Mouse (Mus musculus) cerebellum, postnatal 10 days (tissue): ENCODE results near the gene Pitpnm2.

ENCODE experiments used
- DNase-seq, 2 experiments: peaks; one replicate each; pipeline ENCODE4 v3.0.0; 2021; ENCODE audit warnings: mixed read lengths in 2 of 2

Gene Pitpnm2

GRCm38 (mm10) chr5:124119204-124119603 lies 130.4 kb downstream of the Pitpnm2 start:
- DNase-seq, result no peak

DNA sequence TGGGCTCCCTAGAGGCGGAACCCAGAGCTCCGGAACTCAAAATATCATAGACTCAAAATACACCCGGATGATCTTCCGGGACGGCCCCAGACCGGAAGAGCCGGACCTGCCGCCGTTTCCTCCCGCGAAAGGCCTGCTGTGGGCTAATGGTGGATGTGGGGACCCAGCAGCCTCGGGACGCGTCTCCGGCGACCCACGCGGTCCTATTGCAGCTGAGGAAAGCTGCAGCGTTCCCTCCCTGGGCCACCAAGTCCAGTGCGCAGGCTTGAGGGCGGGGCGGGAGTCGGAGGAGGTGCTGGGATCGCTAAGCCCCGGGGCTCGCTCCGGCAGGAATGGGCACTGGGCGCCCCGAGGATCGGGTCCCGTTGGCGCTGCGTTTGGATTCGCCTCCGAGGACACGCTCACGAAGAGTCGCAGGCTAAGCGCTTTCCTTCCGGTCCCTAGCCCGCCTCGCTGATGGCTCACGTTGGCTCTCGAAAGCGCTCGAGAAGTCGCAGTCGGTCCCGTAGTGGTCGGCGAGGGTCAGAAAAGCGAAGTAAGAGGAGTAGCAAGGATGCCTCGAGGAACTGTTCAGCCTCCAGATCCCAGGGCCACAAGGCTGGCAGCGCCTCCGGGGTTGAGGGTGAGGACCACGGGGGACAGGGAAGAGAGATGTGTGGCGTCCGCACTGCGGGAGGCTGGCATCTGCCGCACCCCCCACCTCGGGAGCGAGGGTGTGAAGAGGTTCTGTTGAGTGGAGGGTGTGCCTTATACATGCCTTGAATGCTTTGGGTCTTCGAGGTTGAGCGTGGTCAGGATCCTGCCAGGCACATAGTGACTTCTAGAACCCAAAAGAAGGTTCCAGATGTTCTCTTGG lies 133.3 kb downstream of the Pitpnm2 start, which contains the start of gene Arl6ip4:
Gene Arl6ip4 (plus strand): TSS at position 100 of the 856 bp plus-strand sequence.
- peak; percentile 85 to 91 for DNase-seq

GRCm38 (mm10) chr5:124115531-124115930 lies 134.0 kb downstream of the Pitpnm2 start:
- no peak for DNase-seq

DNA sequence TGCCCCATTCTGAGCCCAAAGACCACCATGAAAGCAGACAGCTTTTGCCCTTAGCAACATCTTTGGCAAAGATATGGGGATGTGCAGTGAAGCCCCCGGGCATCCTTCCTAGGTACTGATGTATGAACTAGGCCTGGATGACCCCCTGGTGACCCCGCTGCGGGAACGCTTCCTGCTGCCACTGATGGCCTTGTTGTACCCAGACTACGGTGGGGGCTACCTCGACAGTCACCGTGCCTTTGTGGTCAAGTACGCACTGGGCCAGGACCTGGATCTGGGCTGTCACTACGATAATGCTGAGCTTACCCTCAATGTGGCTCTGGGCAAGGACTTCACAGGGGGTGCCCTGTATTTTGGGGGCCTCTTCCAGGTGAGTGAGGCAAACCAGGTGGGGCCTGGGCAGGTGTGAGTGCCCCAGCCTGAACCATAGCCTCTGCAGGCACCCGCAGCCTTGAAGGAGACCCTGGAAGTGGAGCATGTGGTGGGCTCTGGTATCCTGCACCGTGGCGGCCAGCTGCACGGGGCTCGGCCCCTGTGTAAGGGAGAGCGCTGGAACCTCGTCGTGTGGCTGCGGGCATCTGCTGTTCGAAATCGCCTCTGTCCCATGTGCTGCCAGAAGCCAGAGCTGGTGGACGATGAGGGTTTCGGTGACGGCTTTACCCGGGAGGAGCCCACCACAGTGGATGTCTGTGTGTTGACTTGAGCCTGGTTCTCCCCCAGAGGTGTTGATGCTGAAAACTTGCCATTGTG lies 135.1 kb downstream of the Pitpnm2 start:
- no peak for DNase-seq

GRCm38 (mm10) chr5:124113030-124113429 lies 136.5 kb downstream of the Pitpnm2 start:
- peak; percentile 77 to 79 for DNase-seq

GRCm38 (mm10) chr5:124112531-124112930 lies 137.0 kb downstream of the Pitpnm2 start:
- DNase-seq, result peak; percentile 68 to 74

DNA sequence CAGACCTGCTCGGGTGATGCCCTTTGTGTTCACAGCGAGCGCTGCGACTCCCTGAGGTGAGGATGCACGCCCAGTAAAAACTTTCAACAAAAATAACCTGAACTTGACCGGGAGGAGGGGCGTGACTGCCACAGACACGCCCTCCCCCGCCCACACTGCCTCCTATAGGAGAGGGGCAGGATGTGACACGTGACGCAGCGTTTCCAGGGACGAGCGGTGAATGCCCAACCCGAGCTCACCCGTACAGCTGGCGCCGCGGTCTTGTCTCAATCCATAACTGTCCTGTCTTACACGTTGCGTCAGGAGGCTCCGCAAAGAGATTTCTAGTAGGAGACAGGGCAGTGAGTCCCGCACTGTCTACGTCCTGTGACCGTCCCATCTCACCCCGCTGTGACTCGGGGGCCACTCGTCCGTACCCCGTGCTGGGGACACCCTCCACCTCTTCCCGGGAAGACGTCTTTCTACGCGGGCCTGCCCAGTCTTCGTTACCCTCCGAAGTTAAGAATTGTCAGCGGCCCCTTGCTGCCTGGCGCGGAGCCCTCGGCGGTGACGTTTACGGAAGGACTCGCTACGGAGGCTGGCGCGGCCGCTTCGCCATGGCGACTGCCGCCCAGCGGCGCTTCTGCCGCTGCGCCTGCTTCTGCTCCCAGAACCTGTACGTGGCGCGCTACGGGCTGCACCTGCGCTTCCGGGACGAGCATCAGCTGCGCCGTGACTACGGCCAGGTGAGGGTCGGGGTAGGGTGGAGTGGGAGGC lies 137.6 kb downstream of the Pitpnm2 start, which contains the start of gene Ogfod2:
Gene Ogfod2 (plus strand): TSS at position 556 of the 756 bp plus-strand sequence.
- DNase-seq, result peak; percentile 98 to 99

GRCm38 (mm10) chr5:124111077-124111741 lies 138.4 kb downstream of the Pitpnm2 start:
- peak; percentile 63 to 79 for DNase-seq

DNA sequence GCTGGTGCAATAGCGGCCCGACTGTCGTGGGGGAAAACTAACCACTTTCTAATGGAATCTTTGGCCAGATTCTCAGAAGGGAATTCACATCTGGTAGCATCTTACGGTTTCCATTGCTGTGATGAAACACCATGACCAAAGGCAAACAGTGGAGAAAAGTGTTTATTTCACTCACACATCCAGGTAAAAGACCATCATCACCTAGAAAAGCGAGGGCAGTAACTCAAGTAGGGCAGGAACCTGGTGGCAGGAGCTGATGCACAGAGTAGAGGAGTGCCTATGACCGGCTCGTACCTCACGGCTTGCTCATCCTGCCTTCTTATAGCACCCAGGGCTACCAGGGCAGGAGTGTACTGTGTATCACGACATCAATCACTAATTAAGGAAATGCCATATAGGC lies 146.0 kb downstream of the Pitpnm2 start:
- DNase-seq, result no peak

GRCm38 (mm10) chr5:124103020-124103419 lies 146.5 kb downstream of the Pitpnm2 start:
- no peak for DNase-seq

- no peak for DNase-seq
Measured at GRCm38 (mm10) chr5:124102326-124102725, 147.2 kb downstream of the Pitpnm2 start.

DNA sequence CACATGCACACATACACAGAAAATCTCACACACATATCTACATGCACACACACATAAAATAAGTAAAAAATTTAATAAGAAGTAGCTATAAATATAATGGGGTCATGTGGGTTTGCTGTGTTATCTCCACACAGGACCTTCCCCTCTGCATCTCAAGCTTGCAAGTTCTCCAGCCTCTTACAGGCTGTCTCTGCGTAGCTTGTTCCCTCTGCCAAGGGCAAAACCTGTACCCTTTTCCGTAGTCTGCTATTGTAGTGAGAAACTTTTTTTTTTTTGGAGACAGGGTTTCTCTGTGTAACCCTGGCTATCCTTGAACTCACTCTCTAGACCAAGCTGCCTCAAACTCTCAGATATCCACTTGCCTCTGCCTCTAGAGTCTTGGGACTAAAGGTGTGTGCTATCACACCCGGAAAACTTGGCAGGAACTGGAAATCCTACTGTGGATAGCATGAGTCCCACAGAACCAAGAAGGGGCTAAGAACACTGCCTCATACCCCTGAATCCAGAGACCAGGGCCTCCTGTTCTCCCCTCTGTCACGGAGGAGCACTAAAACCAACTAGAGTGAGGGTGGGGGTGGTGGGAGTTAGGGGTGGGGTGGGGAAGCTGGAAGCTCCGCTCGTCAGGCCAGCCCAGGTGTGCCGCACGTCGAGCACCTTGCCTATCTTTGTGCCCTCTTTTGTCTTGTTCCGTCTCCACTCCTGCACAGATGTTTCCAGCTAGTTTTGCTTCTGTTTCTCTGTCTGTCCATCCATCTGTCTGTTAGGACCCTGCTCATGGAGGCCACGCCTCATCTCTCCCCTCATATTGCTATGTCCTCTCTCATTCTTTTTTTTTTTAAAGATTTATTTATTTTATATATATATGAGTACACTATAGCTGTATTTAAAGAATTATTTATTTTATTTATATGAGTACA lies 149.2 kb downstream of the Pitpnm2 start:
- DNase-seq, result no peak

- no peak for DNase-seq
Measured at GRCm38 (mm10) chr5:124098923-124099322, 150.6 kb downstream of the Pitpnm2 start.

DNA sequence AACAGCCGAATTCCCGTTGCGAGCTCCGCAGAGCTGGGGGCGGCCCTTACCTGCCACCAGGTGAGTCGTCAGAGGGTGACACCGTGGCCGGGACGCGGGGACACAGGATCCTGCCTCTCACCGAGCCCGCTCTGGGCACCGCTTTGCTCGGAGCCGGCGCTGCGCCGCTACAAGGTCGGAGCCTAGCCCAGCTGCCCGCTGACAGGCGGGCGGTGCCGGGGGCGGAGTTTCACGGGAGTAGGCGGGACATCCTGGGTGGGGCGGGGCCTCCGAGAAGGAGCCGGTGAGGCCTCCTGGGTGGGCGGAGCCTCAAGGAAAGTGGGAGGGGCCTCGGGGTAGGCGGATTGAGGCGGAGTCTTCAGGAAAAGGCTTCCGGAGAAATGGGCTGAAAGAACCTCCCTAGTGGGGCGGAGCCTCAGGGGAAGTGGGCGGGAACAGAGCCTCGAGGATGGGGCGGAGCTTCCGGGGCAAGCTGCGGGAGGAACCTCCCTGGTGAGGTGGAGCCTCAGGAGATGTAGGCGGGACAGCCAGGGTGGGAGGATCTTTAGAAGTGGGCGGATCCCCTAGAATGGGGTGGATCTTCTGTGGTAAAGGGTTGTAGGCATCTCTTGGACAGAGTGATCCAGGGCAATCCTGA lies 153.8 kb downstream of the Pitpnm2 start, which contains the start of gene Abcb9:
Gene Abcb9 (minus strand): TSS at position 203 of the 637 bp plus-strand sequence.
- DNase-seq, result peak; percentile 94 to 95

DNA sequence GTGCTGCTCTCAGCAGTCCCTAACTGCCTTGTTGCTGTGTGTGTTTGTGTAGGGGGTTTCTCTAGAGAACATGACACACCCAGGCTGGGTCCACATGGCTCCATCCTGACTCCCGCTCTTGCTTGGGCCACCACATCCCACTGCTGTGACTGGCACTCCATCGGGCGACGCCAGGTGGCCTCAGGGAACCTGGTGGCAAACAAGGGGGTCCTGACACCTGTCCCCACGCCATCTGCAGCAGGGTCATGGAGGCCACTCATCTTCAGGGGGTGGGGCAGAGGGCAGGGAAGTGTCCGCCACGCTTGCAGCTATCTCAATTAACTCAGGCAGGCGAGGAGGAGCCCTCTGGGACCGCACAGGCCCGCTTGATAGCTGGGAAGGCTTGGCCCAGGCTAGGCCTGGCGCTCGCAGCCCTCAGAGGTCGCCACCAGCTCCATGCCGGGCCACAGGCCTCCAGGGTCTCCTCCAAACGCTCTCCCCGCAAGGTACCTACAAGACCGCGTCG lies 154.4 kb downstream of the Pitpnm2 start:
- peak in 1 of 2 experiments; percentile 24 for DNase-seq

GRCm38 (mm10) chr5:124093852-124094604 lies 155.5 kb downstream of the Pitpnm2 start:
- peak in 1 of 2 experiments; percentile 5 for DNase-seq

GRCm38 (mm10) chr5:124093120-124093794 lies 156.3 kb downstream of the Pitpnm2 start:
- peak; percentile 72 to 76 for DNase-seq

- peak in 1 of 2 experiments; percentile 12 for DNase-seq
Measured at GRCm38 (mm10) chr5:124091951-124092406, 157.6 kb downstream of the Pitpnm2 start.

- DNase-seq, result no peak
Measured at GRCm38 (mm10) chr5:124089868-124090267, 159.7 kb downstream of the Pitpnm2 start.
